Mouse (Mus musculus) brain, embryonic 14.5 days (tissue): ENCODE data around the gene Dthd1.

Experiments used
- CTCF ChIP-seq: fragments of 200-500 bp; IDR thresholded peaks from 2 replicates; pipeline ENCODE4 v1.5.1; 2012; ENCODE audit warnings: inconsistent platforms, mild to moderate bottlenecking, moderate library complexity, borderline replicate concordance; ENCODE audit not compliant: insufficient read depth, insufficient read length; ENCODE audit errors: extremely low read depth
- POLR2A ChIP-seq: fragments of 200-500 bp; IDR thresholded peaks from 2 replicates; pipeline ENCODE4 v1.6.1; 2012; ENCODE audit warnings: mild to moderate bottlenecking, inconsistent platforms, borderline replicate concordance; ENCODE audit not compliant: poor library complexity, insufficient read depth, insufficient read length, severe bottlenecking; ENCODE audit errors: extremely low read depth

- TF ChIP-seq POLR2A (no peak), CTCF (no peak)
These were observed 20.8 kb upstream of the Dthd1 start for GRCm38 (mm10) chr5:62792776-62793175.
